Mouse (Mus musculus): ENCODE data around the gene Hist1h3d. TPM values are rescaled to one million over a fixed set of nuclear protein-coding genes. Genes with fewer than 3 reads are reported as not detected.

Hist1h3d gene
- total and polyA plus RNA-seq, 3 experiments = 1.4 to 150 TPM; not detected in 1

GRCm38 (mm10) chr13:23581408-23582218 is 6.0 kb downstream of the Hist1h3d start, which contains the start of gene Hist1h4d:
Gene Hist1h4d, plus strand, starts transcription at chr13:23581598.
- TF ChIP-seq UBTF (IDR thresholded peaks at IDR 0.05; ENCODE audit: borderline replicate concordance, insufficient read depth, low read depth, low read length) (peak; percentile 98), MXI1 (IDR thresholded peaks at IDR 0.05; ENCODE audit: low read depth, low read length) (no peak), TAL1 (IDR thresholded peaks at IDR 0.05; ENCODE audit: low read length) (0 out of 2 replicates have a peak, but pooled peaks have one; percentile 4), MAX (IDR thresholded peaks at IDR 0.05; ENCODE audit: low read length) (no peak), ZMIZ1 (IDR thresholded peaks at IDR 0.05; ENCODE audit: low read depth, low read length) (no peak), POLR2AphosphoS5 (IDR thresholded peaks at IDR 0.05; ENCODE audit: borderline replicate concordance, low read depth, low read length) (peak; percentile 99), MAFK (IDR thresholded peaks at IDR 0.05; ENCODE audit: borderline replicate concordance, low read depth, low read length) (no peak), GATA1 (IDR thresholded peaks at IDR 0.05; ENCODE audit: low read depth, low read length) (no peak), POLR2A (IDR thresholded peaks at IDR 0.05; ENCODE audit: control insufficient read depth in 1 of 2, insufficient read depth in 1 of 2, low read depth in 1 of 2, low read length in 2 of 2, poor library complexity in 1 of 2) (peak; percentile 99 to 100), ZNF384 (IDR thresholded peaks at IDR 0.05; ENCODE audit: low read depth, low read length) (no peak), TBP (IDR thresholded peaks at IDR 0.05; ENCODE audit: low read depth, low read length) (peak; percentile 99)
- peaks cover 0 to 10% of the 10 kb centered on the region in 2 experiments; a peak in 2 of 4 replicates for H3K4me1 ChIP-seq (ENCODE audit: control insufficient read depth in 1 of 2, insufficient read depth in 2 of 2, low read length in 2 of 2)
- peak; percentile 97 for DNase-seq (ENCODE audit: low read depth, low spot score)
- peaks cover under 1% of the 10 kb centered on the region; the same call in 1 of the 2 replicates for H3K79me2 ChIP-seq (ENCODE audit: control insufficient read depth, insufficient read depth, low read length, poor library complexity)
- peaks cover 0 to 47% of the 10 kb centered on the region in 2 experiments; a peak in 2 of 4 replicates for H3K36me3 ChIP-seq (ENCODE audit: control insufficient read depth in 1 of 2, insufficient read depth in 2 of 2, low read length in 2 of 2)
- peak within 1 kb of the TSS in 1 of 2 experiments; percentile 21; a peak in 1 of 4 replicates for H3K4me3 ChIP-seq (ENCODE audit: control insufficient read depth in 1 of 2, insufficient read depth in 1 of 2, low read depth in 2 of 2, low read length in 2 of 2)
- peak within 1 kb of the TSS; percentile 80 for H3K9ac ChIP-seq (ENCODE audit: control insufficient read depth, low read depth, low read length, poor library complexity, severe bottlenecking)
- H3K27ac ChIP-seq (ENCODE audit: control insufficient read depth, low read depth, low read length) = peak within 1 kb of the TSS; percentile 84
- no peaks in the 10 kb centered on the region for H3K27me3 ChIP-seq (ENCODE audit: control insufficient read depth in 1 of 2, insufficient read depth in 2 of 2, low read length in 2 of 2)
- H3K9me3 ChIP-seq (replicated peaks; ENCODE audit: insufficient read depth, low read length) = no peaks in the 10 kb centered on the region

- Histone ChIP-seq H3K4me3 (ENCODE audit: control insufficient read depth in 1 of 2, insufficient read depth in 1 of 2, low read depth in 2 of 2, low read length in 2 of 2) (peak overlapping the region in 1 of 2 experiments; percentile 21; a peak in 1 of 4 replicates), H3K36me3 (ENCODE audit: control insufficient read depth in 1 of 2, insufficient read depth in 2 of 2, low read length in 2 of 2) (peaks cover 0 to 45% of the 10 kb centered on the region in 2 experiments; a peak in 2 of 4 replicates), H3K79me2 (ENCODE audit: control insufficient read depth, insufficient read depth, low read length, poor library complexity) (no peaks in the 10 kb centered on the region; the same call in 1 of the 2 replicates), H3K9ac (ENCODE audit: control insufficient read depth, low read depth, low read length, poor library complexity, severe bottlenecking) (peak overlapping the region; percentile 80), H3K4me1 (ENCODE audit: control insufficient read depth in 1 of 2, insufficient read depth in 2 of 2, low read length in 2 of 2) (peaks cover 0 to 10% of the 10 kb centered on the region in 2 experiments; a peak in 2 of 4 replicates), H3K27me3 (ENCODE audit: control insufficient read depth in 1 of 2, insufficient read depth in 2 of 2, low read length in 2 of 2) (no peaks in the 10 kb centered on the region), H3K27ac (ENCODE audit: control insufficient read depth, low read depth, low read length) (peak overlapping the region; percentile 83), H3K9me3 (replicated peaks; ENCODE audit: insufficient read depth, low read length) (no peaks in the 10 kb centered on the region)
- TF ChIP-seq RAD21 (IDR thresholded peaks at IDR 0.05; ENCODE audit: low read depth, low read length) = no peak
- TF ChIP-seq POLR2A (IDR thresholded peaks at IDR 0.05; ENCODE audit: control insufficient read depth in 1 of 2, insufficient read depth in 1 of 2, low read depth in 1 of 2, low read length in 2 of 2, poor library complexity in 1 of 2) = peak in 1 of 2 experiments; percentile 6; a peak in 1 of 4 replicates
- no peak for TF ChIP-seq MYB (IDR thresholded peaks at IDR 0.05; ENCODE audit: low read depth, low read length)
- peak; percentile 64 for DNase-seq (ENCODE audit: low read depth, low spot score)
These were observed 6.9 kb downstream of the Hist1h3d start for GRCm38 (mm10) chr13:23582219-23583056.
